Mouse (Mus musculus): ENCODE measurements around the gene Olfr523.
A peak's percentile ranks its signal among the peaks of the same experiment; 100 is the strongest.
"Not testable (repeated sequence)": the region's sequence is repeated elsewhere in the genome, so short reads cannot be mapped to it uniquely, and the experiment has no call there.

The Olfr523 gene

DNA sequence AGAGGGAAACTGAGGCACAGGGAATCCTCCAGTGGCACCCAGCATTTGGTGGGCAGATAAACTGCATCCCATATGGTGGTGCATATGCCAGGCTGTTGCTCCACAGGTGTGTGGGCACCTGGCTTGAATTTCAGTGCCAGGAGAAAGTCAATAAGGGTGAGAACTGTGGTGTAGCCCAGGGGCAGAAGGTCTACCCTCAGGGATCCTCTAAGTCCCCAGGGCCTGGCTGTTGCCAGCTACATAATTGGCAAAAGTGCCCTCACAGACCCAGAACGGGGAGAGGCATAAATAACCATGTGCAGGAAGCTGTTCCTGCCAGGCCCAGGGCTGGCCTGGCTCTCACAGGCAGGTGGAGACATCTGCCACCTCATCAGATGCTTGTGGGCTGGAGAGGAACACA is at the start of gene Olfr523:
Gene Olfr523, plus strand, starts transcription at position 282 of the 400 bp plus-strand sequence.
- DNase-seq (ENCODE audit: low spot score in 2 of 2) = no peak

DNA sequence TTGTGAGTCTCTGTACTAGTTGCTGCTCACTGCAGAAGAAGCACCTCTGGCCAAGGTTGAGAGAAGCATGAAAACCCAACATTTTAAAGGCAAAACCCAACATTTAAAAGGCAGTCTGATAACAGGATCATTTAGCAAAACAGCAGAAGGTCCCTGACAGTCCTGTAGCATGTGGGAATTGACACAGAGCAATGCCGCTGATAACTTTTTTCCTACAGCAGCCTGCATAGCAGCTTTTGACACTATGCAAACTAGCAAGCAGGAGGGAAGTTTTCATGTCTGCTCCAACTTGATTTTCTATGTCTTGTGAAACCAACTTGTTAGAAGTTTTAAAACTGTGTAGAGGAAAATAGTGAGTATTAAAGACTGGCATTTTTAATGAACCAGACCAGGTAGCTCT is 48.6 kb upstream of the Olfr523 start:
- no peak for DNase-seq (ENCODE audit: low spot score in 2 of 2)

DNA sequence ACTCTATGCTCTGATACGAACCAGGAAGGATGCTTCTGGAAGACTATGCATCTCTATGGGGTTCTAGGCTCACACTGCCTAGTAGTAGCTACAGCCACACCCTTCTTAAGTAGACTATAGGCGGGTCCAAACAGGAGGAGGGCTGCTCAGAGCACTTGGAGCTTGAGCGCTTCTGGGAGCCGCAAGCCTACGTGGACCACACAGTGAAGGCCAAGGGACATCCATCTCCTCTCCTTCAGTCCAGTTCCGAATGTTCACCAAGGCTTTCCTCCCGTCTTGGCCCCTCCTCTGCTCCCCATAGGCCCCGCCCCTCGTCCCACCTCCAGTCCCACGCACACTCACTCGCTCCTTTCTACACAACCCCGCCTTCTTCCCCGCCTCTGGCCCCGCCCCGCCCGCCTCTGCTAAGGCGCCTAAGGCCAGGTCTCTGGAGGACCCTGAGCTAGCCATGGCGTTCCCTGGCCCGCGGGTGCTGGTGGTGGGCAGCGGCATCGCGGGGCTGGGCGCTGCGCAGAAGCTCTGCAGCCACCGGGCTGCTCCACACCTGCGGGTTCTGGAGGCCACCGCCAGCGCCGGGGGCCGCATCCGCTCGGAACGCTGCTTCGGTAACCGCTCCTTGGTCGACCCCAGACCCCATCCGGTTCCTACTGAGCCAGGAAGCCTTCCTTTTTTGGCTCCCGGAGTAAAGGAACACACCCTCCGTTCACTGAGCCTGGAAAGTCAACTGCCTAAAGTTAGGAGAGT is 47.6 kb upstream of the Olfr523 start:
- DNase-seq (ENCODE audit: low spot score in 2 of 2) = peak; percentile 94

GRCm38 (mm10) chr7:140126022-140126350 is 47.0 kb upstream of the Olfr523 start:
- no peak for DNase-seq (ENCODE audit: low spot score in 2 of 2)

DNA sequence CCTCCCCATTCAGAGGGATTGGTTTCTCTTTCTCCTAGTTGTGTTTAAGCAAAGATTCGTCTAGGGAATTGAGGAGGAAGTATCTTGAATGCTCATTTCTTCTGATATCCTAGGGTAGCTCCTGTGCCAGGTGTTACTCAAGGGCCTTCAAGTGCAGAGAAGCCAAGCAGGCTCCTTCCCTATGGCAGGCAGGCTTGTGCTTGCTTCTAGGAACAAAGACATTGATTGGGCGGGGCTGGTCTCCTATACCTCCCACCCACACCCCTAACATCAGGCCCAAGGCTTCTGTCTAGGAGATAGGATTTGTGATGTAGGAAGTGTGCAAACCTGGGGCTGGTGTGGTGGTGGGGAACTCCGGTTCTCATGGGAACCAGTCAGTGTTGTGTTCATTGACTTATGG is 46.1 kb upstream of the Olfr523 start:
- DNase-seq (ENCODE audit: low spot score in 2 of 2) = no peak

- no peak for DNase-seq (ENCODE audit: low spot score in 2 of 2)
These were observed 45.1 kb upstream of the Olfr523 start for GRCm38 (mm10) chr7:140127911-140128310.

GRCm38 (mm10) chr7:140132184-140132583 is 40.8 kb upstream of the Olfr523 start:
- DNase-seq (ENCODE audit: low spot score in 2 of 2) = not testable (repeated sequence)

DNA sequence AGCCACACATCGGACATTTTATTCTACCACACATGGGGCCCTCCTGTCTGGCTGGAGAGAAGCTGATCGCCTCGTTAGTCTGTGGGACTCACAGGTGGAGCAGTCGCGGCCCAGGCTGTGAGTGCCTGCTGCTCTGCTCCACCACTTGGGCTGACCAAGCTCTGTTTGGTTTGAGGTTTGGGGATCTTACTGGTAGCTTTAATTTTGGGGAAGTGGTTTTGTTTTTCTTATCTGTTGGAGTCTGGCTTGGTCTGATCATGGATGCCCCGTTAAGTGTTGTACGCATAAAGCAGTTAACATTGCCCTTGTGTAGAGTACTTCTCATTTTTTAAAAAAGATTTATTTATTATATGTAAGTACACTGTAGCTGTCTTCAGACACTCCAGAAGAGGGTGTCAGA is 39.0 kb upstream of the Olfr523 start:
- not testable (repeated sequence) for DNase-seq (ENCODE audit: low spot score in 2 of 2)

DNA sequence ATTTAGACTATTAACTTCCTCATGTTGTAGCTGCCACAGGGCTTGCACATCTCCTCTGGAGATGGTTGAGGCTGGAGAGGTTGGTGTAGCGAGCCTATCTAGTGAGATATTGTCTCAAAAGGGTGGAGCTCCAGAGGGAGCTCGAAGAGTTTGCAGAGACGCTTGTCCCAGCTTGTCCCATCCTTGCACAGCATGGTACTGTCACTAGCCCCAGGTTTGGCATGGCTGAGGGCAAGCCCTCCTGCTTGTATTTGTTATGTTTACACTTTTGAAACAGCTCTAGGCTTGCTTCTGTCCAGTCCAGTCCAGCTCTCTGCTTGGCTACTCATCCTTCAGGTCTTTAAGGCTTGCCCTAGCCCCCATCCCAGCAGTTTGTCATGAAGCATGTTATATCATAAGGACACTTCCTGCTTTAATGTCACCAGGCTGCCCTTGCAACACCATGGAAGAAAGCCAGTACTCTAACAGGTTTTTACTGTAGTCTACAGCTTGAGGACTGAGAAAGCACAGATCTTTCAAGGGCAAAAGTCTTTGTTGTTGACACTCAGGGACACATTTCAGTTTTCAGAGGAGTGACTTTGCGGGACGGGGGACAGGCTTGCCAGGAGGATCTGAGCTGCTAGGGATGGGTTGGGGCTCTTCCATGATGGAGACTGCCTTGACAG is 37.8 kb upstream of the Olfr523 start:
- DNase-seq (ENCODE audit: low spot score in 2 of 2) = peak in 1 of 2 experiments; percentile 60

DNA sequence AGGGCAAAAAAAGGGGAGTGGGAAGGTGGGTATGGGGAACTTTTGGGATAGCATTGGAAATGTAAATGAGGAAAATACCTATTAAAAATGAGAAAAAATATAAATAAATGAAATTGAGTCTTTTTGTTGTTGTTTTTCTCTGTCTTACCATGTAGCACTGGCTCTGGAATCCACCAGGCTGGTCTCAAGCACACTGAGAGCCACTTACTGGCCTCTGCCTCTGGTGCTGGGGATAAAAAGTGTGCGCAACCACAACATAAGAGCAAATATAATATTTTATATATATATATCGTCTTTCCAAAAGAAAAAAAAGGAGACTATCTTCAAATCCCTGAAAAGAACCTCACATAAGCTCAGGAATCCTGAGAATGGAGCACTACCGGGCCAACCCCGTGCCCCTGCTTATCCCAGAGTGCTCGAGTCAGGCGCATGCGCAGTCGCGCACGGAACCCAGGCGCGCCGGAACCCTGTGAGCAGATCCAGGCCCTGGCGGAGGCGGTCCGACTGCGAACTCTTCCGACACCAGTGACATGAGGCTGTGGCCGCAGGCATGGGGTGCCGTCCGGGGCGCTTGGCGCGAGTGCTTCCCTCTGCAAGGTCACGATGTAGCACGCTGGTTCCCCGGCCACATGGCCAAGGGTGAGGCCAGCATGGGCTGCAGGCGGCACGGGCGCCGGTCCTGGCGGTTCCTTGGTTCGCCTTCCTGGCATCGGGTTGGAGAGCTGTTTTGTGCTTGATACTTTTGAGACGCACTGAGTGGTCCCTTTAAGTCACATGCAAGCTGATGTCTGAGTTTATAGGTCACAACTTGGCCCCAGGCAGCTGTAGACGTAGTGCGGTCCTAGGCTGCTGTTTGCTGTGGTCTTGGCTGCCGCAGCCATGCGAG is 35.6 kb upstream of the Olfr523 start, which contains the start of gene Mtg1:
Gene Mtg1, plus strand, starts transcription at position 430 of the 886 bp plus-strand sequence.
- peak; percentile 91 to 95 for DNase-seq (ENCODE audit: low spot score in 2 of 2)

GRCm38 (mm10) chr7:140138021-140138310 is 35.1 kb upstream of the Olfr523 start:
- no peak for DNase-seq (ENCODE audit: low spot score in 2 of 2)

DNA sequence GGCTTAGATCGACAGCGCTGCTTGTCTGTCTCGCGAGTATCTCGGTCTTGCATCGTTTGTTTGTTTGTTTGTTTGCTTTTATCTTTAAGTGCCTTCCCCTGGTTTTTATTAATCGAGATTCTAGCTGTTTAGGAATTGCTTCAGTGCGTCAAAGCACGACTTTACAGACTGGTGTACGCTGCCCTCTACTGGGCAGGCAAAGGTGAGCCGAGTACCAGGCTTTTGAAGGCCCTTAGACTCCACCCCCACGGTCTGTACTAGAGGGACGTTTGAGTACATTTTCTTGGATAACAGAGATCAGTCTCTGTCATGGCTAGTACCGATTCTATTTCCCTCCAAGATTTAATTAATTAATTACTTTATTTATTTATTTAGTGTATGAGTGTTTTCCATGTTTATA is 31.7 kb upstream of the Olfr523 start:
- DNase-seq (ENCODE audit: low spot score in 2 of 2) = peak in 1 of 2 experiments; percentile 53

GRCm38 (mm10) chr7:140144550-140144949 is 28.5 kb upstream of the Olfr523 start:
- DNase-seq (ENCODE audit: low spot score in 2 of 2) = no peak

DNA sequence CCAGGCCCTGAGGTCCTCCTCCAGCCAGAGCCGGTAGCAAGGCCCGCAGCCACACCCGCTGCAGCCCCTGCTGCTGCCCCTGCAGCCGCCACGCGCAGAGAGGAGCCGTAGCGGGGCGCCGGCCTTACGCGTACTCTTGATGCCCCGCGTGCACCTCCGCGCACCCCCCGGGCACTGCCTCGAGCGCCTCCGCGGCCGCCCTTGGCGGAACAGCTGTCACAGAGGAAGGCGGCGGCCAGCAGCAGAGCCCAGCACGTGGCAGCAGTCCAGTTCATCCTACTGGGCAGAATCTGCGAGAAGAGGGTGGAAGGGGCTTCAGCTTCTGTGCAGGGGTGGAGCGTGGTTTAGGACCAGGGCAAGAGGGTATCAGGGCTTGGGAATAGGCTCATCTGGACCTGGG is 19.6 kb upstream of the Olfr523 start:
- no peak for DNase-seq (ENCODE audit: low spot score in 2 of 2)

GRCm38 (mm10) chr7:140153829-140154217 is 19.2 kb upstream of the Olfr523 start:
- no peak for DNase-seq (ENCODE audit: low spot score in 2 of 2)

DNA sequence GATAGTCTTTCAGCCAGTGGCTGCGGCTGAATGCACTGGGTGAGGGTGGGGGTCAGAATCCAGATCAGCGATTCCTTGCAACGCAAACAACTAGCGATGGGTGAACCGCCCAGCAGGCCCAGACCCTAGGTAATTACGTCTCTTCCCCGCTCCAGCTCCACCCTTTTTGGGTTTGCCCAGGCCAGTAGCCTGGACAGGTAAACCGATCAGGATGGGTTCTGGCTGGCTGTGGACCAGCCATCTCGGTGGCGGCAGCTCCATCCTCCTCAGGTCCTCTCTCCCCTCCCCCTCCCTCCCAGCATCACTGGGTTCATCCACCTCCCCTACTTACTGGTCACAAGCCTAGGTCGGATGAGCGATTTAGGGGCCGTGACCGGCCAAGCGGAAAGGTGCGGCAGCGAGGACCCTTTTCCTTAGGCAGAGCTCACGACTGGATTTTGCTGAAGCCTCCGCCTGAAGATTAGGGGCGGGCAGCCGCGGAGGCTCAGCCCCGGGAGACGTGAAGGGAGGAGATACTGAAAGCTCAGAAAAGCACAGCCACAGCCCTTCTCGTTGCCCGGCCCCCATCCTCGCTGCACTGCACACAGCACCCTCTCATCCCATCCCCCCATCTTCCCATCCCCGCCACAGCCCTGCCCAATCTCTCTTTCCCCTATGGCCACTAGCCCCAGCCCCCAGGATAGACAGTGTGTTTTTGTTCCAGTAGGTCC is 18.6 kb upstream of the Olfr523 start, which contains the start of gene Sprn:
Gene Sprn, minus strand, starts transcription at position 660 of the 710 bp plus-strand sequence.
- no peak for DNase-seq (ENCODE audit: low spot score in 2 of 2)

DNA sequence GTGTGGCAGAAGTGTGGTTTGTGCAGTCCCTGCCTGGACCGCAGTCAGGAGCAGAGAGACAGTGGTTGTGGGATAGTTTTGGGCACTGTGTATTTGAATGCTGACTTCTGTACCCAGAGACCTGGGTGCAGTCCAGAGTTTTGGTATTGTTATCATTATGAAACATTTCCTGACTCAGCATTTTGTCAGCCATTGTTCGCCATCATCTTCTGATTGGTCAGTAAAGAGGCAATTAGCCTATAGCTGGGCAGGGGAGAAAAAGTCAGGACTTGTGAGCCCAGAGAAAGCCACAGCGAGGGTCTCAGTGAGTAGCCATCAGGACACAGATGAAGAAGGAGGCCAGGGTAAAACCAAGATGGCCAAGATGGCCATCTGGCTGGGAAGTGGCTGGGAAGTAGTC is 12.7 kb upstream of the Olfr523 start:
- no peak for DNase-seq (ENCODE audit: low spot score in 2 of 2)

GRCm38 (mm10) chr7:140164664-140165063 is 8.4 kb upstream of the Olfr523 start, which contains the start of gene Olfr522:
Gene Olfr522 (minus strand): TSS chr7:140164764.
- DNase-seq (ENCODE audit: low spot score in 2 of 2) = no peak

DNA sequence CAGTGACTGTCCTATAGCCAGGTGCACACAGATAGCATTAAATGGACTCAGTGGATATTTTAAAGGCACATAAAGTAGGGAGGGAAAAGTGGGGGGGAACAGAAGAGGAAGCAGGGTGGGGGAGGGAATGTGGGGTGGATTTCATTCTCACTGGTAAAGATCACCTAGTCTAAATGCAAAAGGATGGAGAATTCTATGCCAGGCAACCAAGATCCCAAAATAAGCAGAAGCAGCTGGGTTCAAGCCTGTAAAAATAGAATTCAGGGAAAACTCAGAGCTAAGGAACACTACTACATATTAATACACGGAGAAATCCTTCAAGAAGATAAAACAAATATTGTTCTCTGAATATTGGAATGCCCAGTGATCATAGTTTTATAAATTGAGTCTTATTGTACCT is 5.1 kb upstream of the Olfr523 start:
- DNase-seq (ENCODE audit: low spot score in 2 of 2) = no peak

- no peak for DNase-seq (ENCODE audit: low spot score in 2 of 2)
These were observed 3.6 kb upstream of the Olfr523 start for GRCm38 (mm10) chr7:140169386-140169785.

- DNase-seq (ENCODE audit: low spot score in 2 of 2) = no peak
These were observed 2.2 kb upstream of the Olfr523 start for GRCm38 (mm10) chr7:140170863-140171262.

- no peak for DNase-seq (ENCODE audit: low spot score in 2 of 2)
These were observed 6.2 kb downstream of the Olfr523 start for GRCm38 (mm10) chr7:140179176-140179575.

Measured in urinary bladder, adult 18-20 months (tissue).